Mouse (Mus musculus): ENCODE measurements around the gene Raver1.

GRCm38 (mm10) chr9:21035586-21035985 lies 56.2 kb downstream of the Raver1 start:
- TF ChIP-seq POLR2A (IDR thresholded peaks at IDR 0.05; ENCODE audit: extremely low read depth, insufficient read depth, low read length) (no peak), CTCF (IDR thresholded peaks at IDR 0.05; ENCODE audit: extremely low read depth, insufficient read depth, low read length) (no peak)

All from cortical plate, adult 2 months (tissue).